Mouse (Mus musculus): ENCODE results near the gene Cbx2.

DNA sequence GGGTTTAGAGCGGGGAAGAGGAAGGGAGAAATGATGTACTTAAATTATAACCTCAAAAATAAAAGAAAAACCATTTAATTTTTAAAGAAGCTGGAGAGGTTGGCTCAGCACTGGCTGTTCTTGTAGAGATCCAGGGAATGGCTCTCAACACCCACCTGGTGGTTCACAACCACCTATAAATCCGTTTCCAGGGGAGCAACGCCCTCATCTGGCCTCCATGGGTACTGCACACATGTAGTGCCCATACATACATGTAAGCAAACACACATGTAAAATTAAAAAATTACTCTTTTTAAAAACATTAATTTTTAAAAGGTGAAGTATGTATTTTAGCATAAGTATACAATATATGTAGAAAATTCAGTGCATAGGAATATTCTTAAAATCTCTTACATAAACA is 16.3 kb upstream of the Cbx2 start:
- no peak for TF ChIP-seq POLR2A (IDR thresholded peaks at IDR 0.05; ENCODE audit: control insufficient read depth, extremely low read depth, insufficient read depth, low read length, poor library complexity)
- no peak for TF ChIP-seq CTCF (IDR thresholded peaks at IDR 0.05; ENCODE audit: borderline replicate concordance, control insufficient read depth, extremely low read depth, insufficient read depth, low read length, poor library complexity)
